Comparison of ENCODE assay signal across 10 mouse cellular contexts in the genomic region with DNA sequence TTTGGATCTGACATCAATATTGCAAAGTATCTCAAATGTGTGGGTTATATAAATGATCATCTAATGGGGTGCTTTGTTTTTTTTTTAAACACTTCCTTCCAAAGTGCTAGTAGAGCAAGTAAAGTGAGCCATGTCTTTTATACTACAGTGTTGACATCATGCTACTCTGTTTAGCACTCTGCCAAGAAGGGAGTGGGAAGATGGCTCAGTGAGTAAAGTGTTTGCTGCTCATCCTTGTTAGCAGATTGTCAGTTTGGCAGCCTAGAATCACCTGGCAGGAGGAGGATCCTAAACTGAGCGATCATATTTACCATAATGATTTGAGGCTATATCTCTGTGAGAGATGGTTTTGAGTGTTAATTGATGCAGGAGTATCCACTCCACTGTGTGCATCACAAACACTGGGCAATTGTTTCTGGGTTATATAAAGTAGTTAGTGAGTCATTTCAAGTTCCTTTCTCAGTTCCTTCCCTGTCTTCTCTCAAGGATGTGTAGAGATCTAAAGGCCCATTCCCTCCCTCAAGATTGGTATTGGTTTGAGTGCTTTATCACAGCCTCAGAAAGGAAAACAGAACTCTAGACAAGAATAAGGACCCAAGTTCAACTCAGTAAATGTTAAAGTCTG.
"Had no signal": no experiment of that assay in that cellular context is flagged by ENCODE, and none has a peak within 500 bp of the region (broad histone marks: within the 10 kb centered on the region; RNA-seq: fewer than 3 reads in every experiment).

No protein-coding gene starts in this region.

- DNase-seq: kidney, adult 11 months; kidney, adult 8-10 months; kidney, postnatal 25 days; layer of hippocampus, postnatal 36 days; liver, embryonic 13.5 days; lung, adult 2 months; lung, postnatal 14 days; lung, postnatal 4 days; right cerebral cortex, postnatal 4 days; thymus, postnatal 25 days had no signal
